Mouse (Mus musculus): ENCODE measurements around the gene Mrnip. TPM values are rescaled to one million over a fixed set of nuclear protein-coding genes. Genes with fewer than 3 reads are reported as not detected.
A peak's percentile ranks its signal among the peaks of the same experiment; 100 is the strongest.

Gene Mrnip
- polyA plus RNA-seq, 1 experiment from 2014 or later: 19.7 TPM

- no peak for ATAC-seq (ENCODE audit: insufficient number of reproducible peaks, low FRiP score, low TSS enrichment, low read depth)
- H3K9ac ChIP-seq: no peak overlapping the region
- H3K36me3 ChIP-seq: peaks cover 69% of the 10 kb centered on the region
- no peaks in the 10 kb centered on the region for H3K9me3 ChIP-seq (replicated peaks)
- no peak overlapping the region for H3K4me3 ChIP-seq (replicated peaks)
- H3K4me1 ChIP-seq: peaks cover 14% of the 10 kb centered on the region
- WGBS: 91% methylated on average over 2 of the region's 2 CpGs
- H3K27me3 ChIP-seq: no peaks in the 10 kb centered on the region
- no peak overlapping the region for H3K27ac ChIP-seq (replicated peaks)
- no peak overlapping the region for H3K4me2 ChIP-seq (replicated peaks)
Observed at GRCm38 (mm10) chr11:50206037-50206436, 31.8 kb downstream of the Mrnip start.

- no peak overlapping the region for H3K27ac ChIP-seq (replicated peaks)
- no peak for ATAC-seq (ENCODE audit: insufficient number of reproducible peaks, low FRiP score, low TSS enrichment, low read depth)
- H3K9me3 ChIP-seq (replicated peaks): no peaks in the 10 kb centered on the region
Observed at GRCm38 (mm10) chr11:50207344-50207743, 33.1 kb downstream of the Mrnip start.

GRCm38 (mm10) chr11:50208039-50208438 lies 33.8 kb downstream of the Mrnip start:
- 94% methylated on average over 5 of the region's 5 CpGs for WGBS
- Histone ChIP-seq H3K27ac (replicated peaks) (no peak overlapping the region), H3K4me2 (replicated peaks) (no peak overlapping the region), H3K4me3 (replicated peaks) (no peak overlapping the region), H3K27me3 (no peaks in the 10 kb centered on the region), H3K4me1 (peaks cover 19% of the 10 kb centered on the region), H3K9ac (no peak overlapping the region), H3K36me3 (peaks cover 49% of the 10 kb centered on the region), H3K9me3 (replicated peaks) (no peaks in the 10 kb centered on the region)
- ATAC-seq (ENCODE audit: insufficient number of reproducible peaks, low FRiP score, low TSS enrichment, low read depth): no peak

More at GRCm38 (mm10) chr11:50207344-50207743, 33.1 kb downstream of the Mrnip start:
- Histone ChIP-seq H3K27me3 (no peaks in the 10 kb centered on the region), H3K4me3 (replicated peaks) (no peak overlapping the region), H3K4me2 (replicated peaks) (no peak overlapping the region), H3K4me1 (peaks cover 19% of the 10 kb centered on the region), H3K36me3 (peaks cover 56% of the 10 kb centered on the region), H3K9ac (no peak overlapping the region)
- WGBS: 95% methylated on average over 14 of the region's 14 CpGs

- no peaks in the 10 kb centered on the region for H3K27me3 ChIP-seq
- H3K9ac ChIP-seq: peak overlapping the region; percentile 96
- under 1% methylated on average over 24 of the region's 24 CpGs for WGBS
- H3K4me3 ChIP-seq (replicated peaks): peak overlapping the region; percentile 98
- no peaks in the 10 kb centered on the region for H3K9me3 ChIP-seq (replicated peaks)
- ATAC-seq (ENCODE audit: insufficient number of reproducible peaks, low FRiP score, low TSS enrichment, low read depth): peak; percentile 93
- peaks cover 19% of the 10 kb centered on the region for H3K4me1 ChIP-seq
- H3K27ac ChIP-seq (replicated peaks): peak overlapping the region; percentile 98
- peak overlapping the region; percentile 50 for H3K4me2 ChIP-seq (replicated peaks)
- peaks cover 30% of the 10 kb centered on the region for H3K36me3 ChIP-seq
Observed at GRCm38 (mm10) chr11:50210101-50210504, 35.9 kb downstream of the Mrnip start.

- H3K4me2 ChIP-seq (replicated peaks): peak within 1 kb of the TSS; percentile 50
- H3K9me3 ChIP-seq (replicated peaks): no peaks in the 10 kb centered on the region
- H3K27ac ChIP-seq (replicated peaks): peak within 1 kb of the TSS; percentile 98
- peaks cover 23% of the 10 kb centered on the region for H3K4me1 ChIP-seq
- H3K36me3 ChIP-seq: peaks cover 25% of the 10 kb centered on the region
- peak; percentile 74 for ATAC-seq (ENCODE audit: insufficient number of reproducible peaks, low FRiP score, low TSS enrichment, low read depth)
- under 1% methylated on average over 48 of the region's 48 CpGs for WGBS
- H3K9ac ChIP-seq: peak within 1 kb of the TSS; percentile 96
- H3K4me3 ChIP-seq (replicated peaks): peak within 1 kb of the TSS; percentile 98
- H3K27me3 ChIP-seq: no peaks in the 10 kb centered on the region
Observed at GRCm38 (mm10) chr11:50210505-50211151, 36.4 kb downstream of the Mrnip start, which contains the start of the genes Sqstm1 and Mgat4b. Gene Sqstm1, minus strand, starts transcription at chr11:50210827. Gene Mgat4b, plus strand, starts transcription at chr11:50210890.

- H3K4me1 ChIP-seq: peaks cover 32% of the 10 kb centered on the region
- 86% methylated on average over 3 of the region's 3 CpGs for WGBS
- peaks cover 16% of the 10 kb centered on the region for H3K36me3 ChIP-seq
- peak overlapping the region; percentile 98 for H3K4me3 ChIP-seq (replicated peaks)
- H3K9me3 ChIP-seq (replicated peaks): no peaks in the 10 kb centered on the region
- ATAC-seq (ENCODE audit: insufficient number of reproducible peaks, low FRiP score, low TSS enrichment, low read depth): no peak
- H3K27me3 ChIP-seq: no peaks in the 10 kb centered on the region
- H3K4me2 ChIP-seq (replicated peaks): peak overlapping the region; percentile 50
- peak overlapping the region; percentile 96; the same call in 1 of the 2 replicates for H3K9ac ChIP-seq
- 0 out of 2 replicates have a peak overlapping the region, but pooled peaks have one; percentile 98 for H3K27ac ChIP-seq (replicated peaks)
Observed at GRCm38 (mm10) chr11:50211322-50212059, 37.2 kb downstream of the Mrnip start.

- no peaks in the 10 kb centered on the region for H3K9me3 ChIP-seq (replicated peaks)
- H3K4me2 ChIP-seq (replicated peaks): no peak overlapping the region
- ATAC-seq (ENCODE audit: insufficient number of reproducible peaks, low FRiP score, low TSS enrichment, low read depth): no peak
- no peak overlapping the region for H3K4me3 ChIP-seq (replicated peaks)
- WGBS: 65% methylated on average over 3 of the region's 3 CpGs
- no peak overlapping the region for H3K9ac ChIP-seq
- no peaks in the 10 kb centered on the region for H3K27me3 ChIP-seq
- H3K27ac ChIP-seq (replicated peaks): no peak overlapping the region
- peaks cover 9% of the 10 kb centered on the region for H3K36me3 ChIP-seq
- H3K4me1 ChIP-seq: peaks cover 35% of the 10 kb centered on the region
Observed at GRCm38 (mm10) chr11:50212060-50212739, 38.0 kb downstream of the Mrnip start.

- Histone ChIP-seq H3K27me3 (no peaks in the 10 kb centered on the region), H3K4me3 (replicated peaks) (no peak overlapping the region), H3K4me1 (peaks cover 31% of the 10 kb centered on the region), H3K4me2 (replicated peaks) (no peak overlapping the region), H3K9ac (no peak overlapping the region), H3K27ac (replicated peaks) (no peak overlapping the region), H3K36me3 (0 out of 2 replicates have a peak, but pooled peaks cover under 1% of the 10 kb centered on the region), H3K9me3 (replicated peaks) (no peaks in the 10 kb centered on the region)
- WGBS: 62% methylated on average over 11 of the region's 11 CpGs
- ATAC-seq (ENCODE audit: insufficient number of reproducible peaks, low FRiP score, low TSS enrichment, low read depth): no peak
Observed at GRCm38 (mm10) chr11:50212848-50213758, 38.9 kb downstream of the Mrnip start.

- H3K4me1 ChIP-seq: peaks cover 22% of the 10 kb centered on the region
- H3K36me3 ChIP-seq: no peaks in the 10 kb centered on the region
- H3K9ac ChIP-seq: no peak overlapping the region
- H3K4me3 ChIP-seq (replicated peaks): no peak overlapping the region
- no peak for ATAC-seq (ENCODE audit: insufficient number of reproducible peaks, low FRiP score, low TSS enrichment, low read depth)
- WGBS: 94% methylated on average over 6 of the region's 6 CpGs
- H3K4me2 ChIP-seq (replicated peaks): no peak overlapping the region
- H3K27ac ChIP-seq (replicated peaks): no peak overlapping the region
- no peaks in the 10 kb centered on the region for H3K27me3 ChIP-seq
- no peaks in the 10 kb centered on the region for H3K9me3 ChIP-seq (replicated peaks)
Observed at GRCm38 (mm10) chr11:50214631-50215030, 40.4 kb downstream of the Mrnip start.

- H3K9me3 ChIP-seq (replicated peaks): no peaks in the 10 kb centered on the region
- H3K4me3 ChIP-seq (replicated peaks): no peak overlapping the region
- peaks cover 22% of the 10 kb centered on the region for H3K4me1 ChIP-seq
- no peak overlapping the region for H3K4me2 ChIP-seq (replicated peaks)
- H3K27me3 ChIP-seq: no peaks in the 10 kb centered on the region
- no peak overlapping the region for H3K27ac ChIP-seq (replicated peaks)
- no peaks in the 10 kb centered on the region for H3K36me3 ChIP-seq
- no peak overlapping the region for H3K9ac ChIP-seq
- 19% methylated on average over 9 of the region's 9 CpGs for WGBS
- no peak for ATAC-seq (ENCODE audit: insufficient number of reproducible peaks, low FRiP score, low TSS enrichment, low read depth)
Observed at GRCm38 (mm10) chr11:50215633-50216032, 41.4 kb downstream of the Mrnip start.

Measured in embryonic facial prominence, embryonic 15.5 days (tissue).